ENCODE assay signal across 8 mouse cellular contexts in the genomic region with DNA sequence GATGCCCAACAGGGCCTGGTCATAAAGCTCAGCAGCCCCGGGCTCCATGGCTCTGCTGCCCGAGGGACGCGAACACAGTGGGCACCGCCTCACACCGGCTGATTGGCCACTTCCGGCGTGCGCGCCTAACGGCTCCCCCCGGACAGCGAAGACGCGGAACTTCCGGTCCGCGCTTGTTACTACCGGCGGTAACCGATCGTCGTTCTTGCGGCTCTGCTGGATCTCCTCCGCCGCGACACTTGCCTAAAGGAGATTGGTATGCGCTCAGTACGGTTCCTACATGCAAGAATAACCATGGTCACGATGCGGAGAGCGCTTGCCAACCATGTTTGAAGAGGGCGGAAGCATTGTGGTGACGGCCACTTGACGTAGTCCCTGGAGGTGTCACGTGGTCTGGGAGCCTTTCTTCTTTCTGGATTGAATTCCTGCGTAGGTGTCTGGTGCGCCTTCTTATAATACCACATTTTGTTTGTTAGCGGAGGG. TPM values are rescaled to one million over a fixed set of nuclear protein-coding genes. Genes with fewer than 3 reads are reported as not detected.
DNase-seq lines count a peak whose midpoint lies in the region; ATAC-seq and TF ChIP-seq lines count a peak whose summit lies in the region.

TSS of gene Nudcd3 (minus strand) at position 329 of the 483 bp plus-strand sequence.

- H3K9me3 ChIP-seq in ES-E14 (ENCODE audit: control insufficient read depth, insufficient read depth, low read depth, low read length): no peaks in the 10 kb centered on the region
- H3K9me3 ChIP-seq in forebrain, embryonic 15.5 days: no peaks in the 10 kb centered on the region

- peaks cover 0 to 9% of the 10 kb centered on the region in 2 experiments; a peak in 2 of 4 replicates for H3K4me1 ChIP-seq in ES-E14 (ENCODE audit: control insufficient read depth in 2 of 2, insufficient read depth in 2 of 2, low read length in 2 of 2, poor library complexity in 1 of 2)
- peaks cover 29% of the 10 kb centered on the region for H3K4me1 ChIP-seq in forebrain, embryonic 15.5 days
- H3K4me1 ChIP-seq in lung, adult 2 months (ENCODE audit: control insufficient read depth, insufficient read depth, low read length): peaks cover 8% of the 10 kb centered on the region

- peak within 1 kb of the TSS; percentile 76 to 84 for H3K4me3 ChIP-seq in ES-E14 (ENCODE audit: insufficient read depth in 1 of 2, low read depth in 1 of 2, low read length in 2 of 2, poor library complexity in 1 of 2, severe bottlenecking in 1 of 2)
- peak within 1 kb of the TSS; percentile 59 for H3K4me3 ChIP-seq in forebrain, embryonic 15.5 days
- peak within 1 kb of the TSS; percentile 75 for H3K4me3 ChIP-seq in lung, adult 2 months (replicated peaks; ENCODE audit: extremely low read depth, low read depth, low read length)

- in situ Hi-C loops in ES-E14 (cut with MboI; ENCODE audit: low sequenced_read_pairs in 2 of 2, unreplicated experiment in 2 of 2): no loop called here

- H3K27ac ChIP-seq in ES-E14 (ENCODE audit: insufficient read depth, low read depth, low read length, poor library complexity, severe bottlenecking): peak within 1 kb of the TSS; percentile 75
- H3K27ac ChIP-seq in forebrain, embryonic 15.5 days (replicated peaks): peak within 1 kb of the TSS; percentile 98

- H3K27me3 ChIP-seq in forebrain, embryonic 15.5 days: no peaks in the 10 kb centered on the region

- peak; percentile 96 for ATAC-seq in forebrain, embryonic 15.5 days (replicated peaks)
- ATAC-seq in neutrophil, adult 5-6 weeks (ENCODE audit: extremely low read depth, insufficient number of reproducible peaks, low FRiP score, poor library complexity, severe bottlenecking): peak; percentile 84

- no peaks in the 10 kb centered on the region; the same call in 1 of the 2 replicates for H3K36me3 ChIP-seq in ES-E14 (ENCODE audit: control insufficient read depth, insufficient read depth, low read length, poor library complexity, severe bottlenecking)
- H3K36me3 ChIP-seq in forebrain, embryonic 15.5 days: no peaks in the 10 kb centered on the region

- H3K4me2 ChIP-seq in forebrain, embryonic 15.5 days (replicated peaks): peak within 1 kb of the TSS; percentile 78

- TF ChIP-seq POLR2A in lung, adult 2 months (IDR thresholded peaks at IDR 0.05; ENCODE audit: borderline replicate concordance, extremely low read depth, low read depth, low read length): peak; percentile 81; the same call in 1 of the 2 replicates

- H3K9ac ChIP-seq in ES-E14 (ENCODE audit: insufficient read depth, low read depth, low read length, poor library complexity, severe bottlenecking): peak within 1 kb of the TSS; percentile 84
- peak within 1 kb of the TSS; percentile 74 for H3K9ac ChIP-seq in forebrain, embryonic 15.5 days (replicated peaks)

- peak; percentile 65 for DNase-seq in ES-E14 (ENCODE audit: low read depth, low spot score)
- DNase-seq in cerebellum, adult 11-12 months: peak; percentile 87
- DNase-seq in heart, postnatal 25 days (ENCODE audit: low spot score): peak; percentile 75
- DNase-seq in layer of hippocampus, adult 18-20 months (ENCODE audit: low spot score in 2 of 2): peak; percentile 86 to 95
- peak; percentile 92 for DNase-seq in lung, adult 2 months
- DNase-seq in thymus, adult 18-20 months: peak; percentile 67 to 80

- under 1% methylated on average over 39 of the region's 39 CpGs for WGBS in forebrain, embryonic 15.5 days
- WGBS in lung, adult 2 months: under 1% methylated on average over 39 of the region's 39 CpGs

- intact Hi-C loops in heart, postnatal 25 days (cut with DNase I): loop anchor here (2.0 kb wide), 1 partner anchor 67 kb away; the partner anchor contains the start of gene Ddx56

- no peak for TF ChIP-seq CTCF in lung, adult 2 months (IDR thresholded peaks at IDR 0.05; ENCODE audit: insufficient read depth, low read length)

TF ChIP-seq in ES-E14, 5 proteins besides CTCF, POLR2A, EP300 and RAD21:
- no peak for TF ChIP-seq ZC3H11A (IDR thresholded peaks at IDR 0.05; ENCODE audit: borderline replicate concordance, low read depth, low read length)
- peak; percentile 84; the same call in 1 of the 2 replicates for TF ChIP-seq HCFC1 (IDR thresholded peaks at IDR 0.05; ENCODE audit: borderline replicate concordance, insufficient read depth, low read length)
- no peak for TF ChIP-seq CHD2 (IDR thresholded peaks at IDR 0.05; ENCODE audit: low read depth, low read length)
- TF ChIP-seq MAFK (IDR thresholded peaks at IDR 0.05; ENCODE audit: insufficient read depth, low read depth, low read length): no peak

RNA-seq across cellular contexts. Expression of gene Nudcd3, which starts in this region (rescaled TPM):
- total RNA-seq in ES-E14 (2012; rRNA removed): 59.3 and 71.1 TPM in 2 replicates
- polyA plus RNA-seq in forebrain, embryonic 15.5 days (2015; fragmentation: Nextera tagmentation; extraction: Ambion mirVana): 73.3 and 74.4 TPM in 2 replicates
- 10 to 100 TPM; 59.3 to 59.6 TPM for total RNA-seq in heart, postnatal 25 days (2021)
- 100 to 1,000 TPM; 118 to 121 TPM for total RNA-seq in layer of hippocampus, adult 18-20 months (2021)
- polyA plus RNA-seq in lung, adult 2 months (2012; rRNA removed): 29.4 and 52.9 TPM in 2 replicates
- total RNA-seq in neutrophil, adult 5-6 weeks (2017): 38.5 and 39.4 TPM in 2 replicates

Comparison
In these comparisons a context has a peak if more than half of its experiments do, and no peak if none do; other contexts are left out.
1. Peak in every context shown above with its lines: DNase-seq, ATAC-seq, H3K4me3 ChIP-seq and H3K27ac ChIP-seq.